Mouse (Mus musculus) liver (tissue): ENCODE data around the gene Vmn1r28.
"Not testable (repeated sequence)": the region's sequence is repeated elsewhere in the genome, so short reads cannot be mapped to it uniquely, and the experiment has no call there.

Experiments used
- DNase-seq: peaks from one replicate; pipeline ENCODE4 v3.0.0-alpha.2; 2020; ENCODE audit warnings: mixed read lengths

Vmn1r28 gene

DNA sequence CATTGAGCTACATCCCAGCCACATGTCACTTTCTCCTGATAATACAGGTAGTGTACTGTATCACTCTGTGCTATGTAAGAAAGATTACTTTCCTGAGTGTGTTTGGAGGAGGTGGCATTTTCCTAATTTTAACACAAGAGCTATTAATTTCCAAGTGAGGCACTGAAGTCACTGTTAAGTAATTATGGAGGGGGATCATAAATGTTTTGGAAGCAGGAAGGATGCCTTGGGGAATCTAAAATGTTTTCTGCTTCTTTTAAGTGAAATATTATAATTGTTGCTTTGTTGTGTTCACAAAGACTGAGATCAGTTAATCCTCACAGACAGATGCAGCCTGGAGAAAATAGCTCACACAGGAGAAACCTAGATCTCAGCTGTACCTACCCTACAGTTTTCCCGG lies at the start of gene Vmn1r28:
Vmn1r28 (plus strand) TSS at position 301 of the 400 bp plus-strand sequence.
- DNase-seq = no peak

DNA sequence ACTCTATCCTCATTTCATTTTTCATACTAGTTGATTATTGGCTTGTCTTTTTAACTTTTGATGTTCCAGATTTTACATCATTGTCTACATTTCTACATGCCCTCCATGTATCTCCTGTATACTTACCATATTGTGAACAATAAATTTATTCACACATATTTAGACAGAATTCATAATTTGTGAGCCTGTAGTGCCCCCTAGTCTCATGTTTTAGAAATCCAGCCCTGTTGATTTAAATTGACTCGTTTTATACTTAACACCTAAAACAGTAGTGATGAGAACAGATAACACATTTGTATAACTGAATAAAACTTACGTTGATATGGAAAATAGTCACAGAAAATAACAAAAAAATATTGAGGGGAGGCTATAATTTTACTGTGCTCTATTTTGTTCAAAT lies 45.7 kb upstream of the Vmn1r28 start:
- DNase-seq = no peak

DNA sequence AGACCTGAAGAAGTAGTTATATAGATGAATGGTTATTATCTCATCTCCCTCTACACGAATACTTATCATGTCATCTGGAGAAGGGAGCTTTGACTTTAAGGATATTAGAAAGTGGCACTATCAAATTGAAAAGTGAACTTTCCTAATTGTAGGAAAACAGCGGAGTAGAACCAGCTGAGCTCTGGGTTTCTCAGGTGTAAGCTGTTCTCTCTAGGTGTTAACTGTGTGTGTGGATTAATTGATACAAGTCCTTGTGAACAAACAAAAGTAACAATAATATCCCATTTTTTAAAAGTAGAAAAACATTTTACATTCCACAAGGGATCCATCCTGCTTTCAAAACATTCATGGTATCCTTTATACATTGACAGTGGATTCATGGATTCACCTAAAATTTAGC lies 43.1 kb upstream of the Vmn1r28 start, which contains the start of gene Vmn1r27:
Vmn1r27 (minus strand) TSS at position 101 of the 400 bp plus-strand sequence.
- no peak for DNase-seq

DNA sequence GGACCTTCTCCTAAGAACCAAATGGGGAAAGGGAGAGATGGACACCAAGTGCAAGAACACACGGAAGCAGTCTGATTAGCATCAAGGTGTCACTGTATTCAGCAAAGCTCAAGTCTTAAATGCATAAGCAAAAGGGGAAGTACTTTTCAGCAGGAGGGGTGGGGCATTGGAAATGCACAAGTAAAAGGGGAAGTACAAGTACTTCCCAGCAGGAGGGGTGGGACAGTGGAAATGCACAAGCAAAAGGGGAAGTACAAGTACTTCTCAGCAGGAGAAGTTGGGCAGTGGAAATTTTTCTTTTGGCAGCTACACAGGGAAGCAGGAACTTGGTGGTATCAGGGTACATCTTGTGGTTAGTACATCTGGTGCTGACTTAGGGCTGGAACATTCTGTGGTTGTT lies 17.8 kb downstream of the Vmn1r28 start:
- not testable (repeated sequence) for DNase-seq

DNA sequence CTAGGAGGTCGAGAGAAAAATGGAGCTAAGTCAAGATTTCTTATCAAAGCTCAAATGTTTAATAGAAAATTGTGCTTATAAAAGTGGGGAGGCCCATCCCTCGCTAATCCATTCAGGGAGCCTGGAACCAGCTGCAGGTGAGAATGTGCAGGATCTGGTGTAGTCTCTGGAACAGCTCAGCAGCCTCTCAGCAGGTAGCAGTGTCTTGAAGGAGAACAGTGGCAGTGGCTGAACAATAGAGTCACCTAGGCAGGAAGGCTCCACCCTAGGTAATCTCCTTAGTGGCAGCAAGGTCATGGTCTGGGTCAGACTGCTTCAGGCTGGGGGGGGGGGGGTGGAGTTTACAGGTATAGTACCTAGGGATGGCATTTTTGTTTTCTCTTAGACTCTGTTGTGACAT lies 30.4 kb downstream of the Vmn1r28 start:
- no peak for DNase-seq

DNA sequence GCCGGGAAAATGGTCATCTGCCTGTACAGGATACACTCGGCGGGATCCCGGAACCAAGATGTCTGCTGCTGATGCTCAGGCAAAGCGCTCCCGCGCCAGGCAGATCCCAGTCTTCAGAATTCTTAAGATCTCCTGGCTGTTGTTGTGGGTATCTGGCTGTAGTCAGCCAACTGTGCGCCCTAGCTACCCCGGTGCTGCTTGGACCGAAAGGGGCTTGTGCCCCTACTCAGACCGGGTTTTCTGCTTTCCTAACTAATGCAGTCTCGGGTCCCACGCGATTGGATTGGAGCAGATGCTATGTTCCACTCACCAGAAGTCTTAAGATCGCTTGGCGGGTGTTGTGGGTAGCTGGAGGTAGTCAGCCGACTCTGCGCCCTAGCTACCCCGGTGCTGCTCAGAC lies 36.7 kb downstream of the Vmn1r28 start:
- DNase-seq = not testable (repeated sequence)

DNA sequence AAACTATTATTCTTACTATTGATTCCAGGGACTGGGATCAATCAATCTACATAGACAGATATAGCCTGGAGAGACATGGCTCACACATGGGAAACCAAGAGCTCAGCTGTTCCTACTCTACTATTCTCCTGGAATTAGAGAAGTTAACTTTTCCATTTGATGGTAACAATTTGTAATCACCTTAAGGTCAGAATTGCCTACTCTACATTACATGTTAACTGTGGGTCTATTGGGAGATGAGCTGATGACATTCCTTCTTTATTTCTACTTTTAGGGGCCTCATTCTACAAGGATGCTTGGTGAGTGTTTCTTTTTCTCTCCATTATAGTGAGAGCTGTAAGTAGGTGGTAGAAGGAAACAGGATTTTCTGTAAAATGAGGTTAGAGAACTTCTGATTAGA lies 39.4 kb downstream of the Vmn1r28 start, which contains the start of gene Vmn1r29:
Vmn1r29 (plus strand) TSS at position 301 of the 400 bp plus-strand sequence.
- DNase-seq = no peak
